Mouse (Mus musculus) intestine, embryonic 15.5 days (tissue): ENCODE data around the gene Cadm1. TPM values are rescaled to one million over a fixed set of nuclear protein-coding genes. Genes with fewer than 3 reads are reported as not detected.

ENCODE experiments used
- ATAC-seq: fragments of 200-750 bp; cut with Nextera tagmentation; 2 replicates; pipeline ENCODE4 v1.8.0; 2017; ENCODE audit warnings: moderate TSS enrichment, moderate library complexity
- H3K27ac ChIP-seq: fragments of 300-500 bp; sonication (generic); 2 replicates; pipeline ENCODE4 v1.5.1; 2015; ENCODE audit warnings: mild to moderate bottlenecking, inconsistent platforms
- H3K27me3 ChIP-seq: fragments of 300-500 bp; sonication (generic); replicated peaks from 2 replicates; pipeline ENCODE4 v1.6.1; 2015; ENCODE audit warnings: inconsistent platforms
- H3K36me3 ChIP-seq: fragments of 300-500 bp; sonication (generic); 2 replicates; pipeline ENCODE4 v1.6.1; 2015; ENCODE audit warnings: inconsistent platforms
- H3K4me1 ChIP-seq: fragments of 300-500 bp; sonication (generic); replicated peaks from 2 replicates; pipeline ENCODE4 v1.6.1; 2015; ENCODE audit warnings: inconsistent platforms
- H3K4me2 ChIP-seq: fragments of 300-500 bp; sonication (generic); replicated peaks from 2 replicates; pipeline ENCODE4 v1.6.1; 2015; ENCODE audit warnings: mild to moderate bottlenecking, inconsistent platforms
- H3K4me3 ChIP-seq: fragments of 300-500 bp; sonication (generic); replicated peaks from 2 replicates; pipeline ENCODE4 v1.5.1; 2015; ENCODE audit warnings: inconsistent platforms
- H3K9ac ChIP-seq: fragments of 300-500 bp; sonication (generic); 2 replicates; pipeline ENCODE4 v1.6.1; 2015; ENCODE audit warnings: inconsistent platforms
- H3K9me3 ChIP-seq: fragments of 300-500 bp; sonication (generic); 2 replicates; pipeline ENCODE4 v1.6.1; 2016; ENCODE audit warnings: inconsistent platforms
- WGBS: fragments of 180-500 bp; shearing (Covaris S2); methylation state at CpG from one replicate; pipeline ENCODE4 v1.1.7; 2015; 5-methylcytosine and 5-hydroxymethylcytosine counted together
- polyA plus RNA-seq: library from polyadenylated mRNA; unstranded; fragments of >200 nt; fragmentation: Nextera tagmentation; extraction: Ambion mirVana; gene quantifications from 2 replicates; pipeline ENCODE4 v1.2.1, GENCODE M21; 2015

Gene Cadm1
- polyA plus RNA-seq, 1 experiment from 2014 or later = 45.7 TPM

DNA sequence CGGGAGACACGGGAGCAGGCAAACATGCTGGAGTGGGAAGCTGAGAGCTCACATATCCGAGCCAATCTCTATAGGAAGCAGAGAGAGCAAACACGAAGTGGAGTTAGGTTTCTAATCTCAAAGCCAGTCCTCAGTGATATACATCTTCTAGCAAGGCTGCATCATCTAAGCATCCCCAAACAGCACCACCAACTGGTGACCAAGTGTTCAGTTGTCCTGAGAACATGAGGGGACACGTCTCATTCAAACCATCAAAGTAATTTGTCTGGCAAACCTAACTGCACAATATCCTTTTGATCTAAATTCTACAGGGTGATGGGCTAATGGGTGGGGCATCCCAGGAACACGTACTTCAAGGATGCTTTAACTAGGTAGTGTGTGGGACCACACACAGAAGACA is 376.5 kb downstream of the Cadm1 start:
- 46% methylated on average over 6 of the region's 6 CpGs for WGBS
- Histone ChIP-seq H3K4me2 (no peak overlapping the region), H3K4me3 (no peak overlapping the region), H3K9ac (no peak overlapping the region), H3K27me3 (no peaks in the 10 kb centered on the region), H3K4me1 (no peaks in the 10 kb centered on the region), H3K36me3 (no peaks in the 10 kb centered on the region), H3K9me3 (no peaks in the 10 kb centered on the region), H3K27ac (no peak overlapping the region)
- ATAC-seq = no peak
